Mouse (Mus musculus): Measurements from ENCODE around the gene Lyl1.

GRCm38 (mm10) chr8:84709931-84710330 lies 8.7 kb downstream of the Lyl1 start:
- TF ChIP-seq CTCF (IDR thresholded peaks at IDR 0.05; ENCODE audit: extremely low read depth, insufficient read length, insufficient replicate concordance, low read depth, low read length) (no peak), POLR2A (IDR thresholded peaks at IDR 0.05; ENCODE audit: low read depth, low read length) (no peak)
